Mouse (Mus musculus): ENCODE measurements around the gene Esrp2.
A peak's percentile ranks its signal among the peaks of the same experiment; 100 is the strongest.

The Esrp2 gene

DNA sequence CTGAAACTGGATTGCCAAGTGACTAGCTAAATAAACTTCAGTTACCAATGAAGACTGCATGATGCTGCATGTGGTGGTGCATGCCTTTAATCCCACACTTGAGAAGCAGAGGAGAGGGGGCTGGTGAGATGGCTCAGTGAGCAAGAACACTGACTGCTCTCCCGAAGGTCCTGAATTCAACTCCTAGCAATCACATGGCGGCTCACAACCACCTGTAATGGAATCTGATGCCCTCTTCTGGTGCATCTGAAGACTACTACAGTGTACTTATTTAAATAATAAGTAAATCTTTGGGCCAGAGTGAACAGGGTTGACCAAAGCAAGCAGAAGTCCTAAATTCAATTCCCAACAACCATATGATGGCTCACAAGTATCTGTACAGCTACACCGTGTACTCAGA, 13.3 kb downstream of the Esrp2 start:
- DNase-seq = no peak

DNA sequence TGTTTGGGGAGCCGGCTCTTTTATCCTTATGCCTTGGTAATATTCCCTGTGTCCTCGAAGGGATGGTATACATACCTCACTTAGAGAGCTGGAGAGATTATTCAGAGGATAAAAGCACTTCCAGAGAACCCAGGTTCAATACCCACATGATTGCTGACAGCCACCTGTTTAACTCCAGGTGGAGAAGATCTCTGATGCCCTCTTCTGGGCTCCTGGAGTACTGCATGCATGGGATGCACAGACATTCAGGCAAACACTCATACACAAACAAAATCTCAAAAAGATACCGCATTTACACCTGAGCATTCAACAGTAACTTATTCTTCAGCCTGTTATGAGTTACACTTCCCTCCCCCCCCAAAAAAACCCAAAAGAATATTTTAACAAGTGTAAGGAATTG, 20.9 kb downstream of the Esrp2 start:
- DNase-seq = peak; percentile 23 to 52

GRCm38 (mm10) chr8:106112514-106112913, 24.3 kb downstream of the Esrp2 start:
- DNase-seq = no peak

DNA sequence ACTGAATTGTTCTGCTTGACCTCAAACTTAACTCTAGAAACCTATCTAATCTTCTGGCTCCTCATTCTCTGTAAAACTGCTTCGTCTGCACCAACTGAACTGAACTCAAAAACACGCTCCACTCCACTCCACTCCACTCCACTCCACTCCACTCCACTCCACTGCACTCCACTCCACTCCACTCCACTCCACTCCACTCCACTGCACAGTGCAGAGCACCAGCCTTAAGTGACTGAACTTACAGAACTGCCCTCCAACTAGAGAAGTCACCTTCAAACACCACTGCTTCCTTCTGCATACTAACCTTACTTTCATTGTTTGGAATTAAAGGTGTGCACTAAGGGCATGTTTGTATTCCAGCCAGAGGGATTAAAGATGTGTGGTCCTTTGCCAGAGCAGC, 24.7 kb downstream of the Esrp2 start:
- DNase-seq = peak; percentile 43 to 56

- peak; percentile 26 to 41 for DNase-seq
Observed at GRCm38 (mm10) chr8:106108729-106109128, 28.0 kb downstream of the Esrp2 start.

GRCm38 (mm10) chr8:106108080-106108479, 28.7 kb downstream of the Esrp2 start:
- DNase-seq = peak; percentile 19 to 37

- no peak for DNase-seq
Observed at GRCm38 (mm10) chr8:106106193-106106592, 30.6 kb downstream of the Esrp2 start.

DNA sequence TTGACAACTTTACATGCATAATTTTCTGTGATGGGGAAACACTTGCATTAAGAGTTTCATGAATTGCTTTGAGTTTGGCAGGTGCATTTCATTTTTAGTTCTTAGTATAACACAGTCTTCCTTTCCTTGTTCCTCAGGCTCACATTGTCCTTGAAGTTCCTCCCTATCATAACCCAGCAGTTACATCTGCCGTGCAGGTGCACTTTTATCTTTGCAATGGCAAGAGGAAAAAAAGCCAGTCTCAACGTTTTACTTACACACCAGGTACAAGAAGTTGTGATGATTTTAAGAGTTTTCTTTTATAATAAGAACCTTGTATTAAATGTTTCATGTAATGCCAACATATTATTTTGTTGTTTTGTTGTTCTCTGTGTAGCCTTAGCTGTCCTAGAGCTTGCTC, 32.9 kb downstream of the Esrp2 start:
- DNase-seq = no peak

DNA sequence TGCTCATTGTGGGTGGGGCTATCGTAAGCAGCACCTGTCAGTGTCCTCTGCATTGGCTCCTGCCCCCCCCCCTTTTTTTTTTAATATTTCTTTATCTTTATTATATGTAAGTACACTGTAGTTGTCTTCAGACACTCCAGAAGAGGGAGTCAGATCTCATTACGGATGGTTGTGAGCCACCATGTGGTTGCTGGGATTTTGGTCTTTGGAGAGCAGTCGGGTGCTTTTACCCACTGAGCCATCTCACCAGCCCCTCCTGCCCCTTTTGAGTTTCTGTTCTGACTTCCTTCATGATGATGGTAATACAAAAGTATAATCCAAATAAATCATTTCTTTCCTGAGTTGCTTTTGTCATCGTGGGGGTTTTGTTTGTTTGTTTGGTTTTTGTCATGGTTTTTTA, 34.5 kb downstream of the Esrp2 start:
- no peak for DNase-seq
